Mouse (Mus musculus) heart, embryonic 15.5 days (tissue): Measurements from ENCODE around the gene Hnrnpul1. TPM values are rescaled to one million over a fixed set of nuclear protein-coding genes. Genes with fewer than 3 reads are reported as not detected.

Experiments used
- ATAC-seq: fragments of 200-750 bp; cut with Nextera tagmentation; replicated peaks from 2 replicates; pipeline ENCODE4 v1.8.0; 2017; ENCODE audit warnings: low read depth, moderate TSS enrichment; ENCODE audit not compliant: insufficient number of reproducible peaks, insufficient read depth, low FRiP score
- H3K27ac ChIP-seq: fragments of 300-500 bp; sonication (generic); 2 replicates; pipeline ENCODE4 v1.5.1; 2015; ENCODE audit warnings: mild to moderate bottlenecking, inconsistent platforms
- H3K27me3 ChIP-seq: fragments of 300-500 bp; sonication (generic); 2 replicates; pipeline ENCODE4 v1.6.1; 2015; ENCODE audit warnings: inconsistent platforms
- H3K36me3 ChIP-seq: fragments of 300-500 bp; sonication (generic); 2 replicates; pipeline ENCODE4 v1.6.1; 2015; ENCODE audit warnings: mild to moderate bottlenecking, inconsistent platforms
- H3K4me1 ChIP-seq: fragments of 300-500 bp; sonication (generic); replicated peaks from 2 replicates; pipeline ENCODE4 v1.6.1; 2015; ENCODE audit warnings: inconsistent platforms
- H3K4me2 ChIP-seq: fragments of 300-500 bp; sonication (generic); 2 replicates; pipeline ENCODE4 v1.6.1; 2015; ENCODE audit warnings: inconsistent platforms, mild to moderate bottlenecking, moderate library complexity
- H3K4me3 ChIP-seq: fragments of 300-500 bp; sonication (generic); 2 replicates; pipeline ENCODE4 v1.5.1; 2015; ENCODE audit warnings: mild to moderate bottlenecking, inconsistent platforms
- H3K9ac ChIP-seq: fragments of 300-500 bp; sonication (generic); 2 replicates; pipeline ENCODE4 v1.6.1; 2015; ENCODE audit warnings: mild to moderate bottlenecking, inconsistent platforms
- H3K9me3 ChIP-seq: fragments of 300-500 bp; sonication (generic); replicated peaks from 2 replicates; pipeline ENCODE4 v1.6.1; 2016; ENCODE audit warnings: inconsistent platforms
- WGBS: fragments of 180-500 bp; shearing (Covaris S2); methylation state at CpG from one replicate; pipeline ENCODE4 v1.1.7; 2015; ENCODE audit warnings: mixed read lengths; 5-methylcytosine and 5-hydroxymethylcytosine counted together
- polyA plus RNA-seq: library from polyadenylated mRNA; unstranded; fragments of >200 nt; fragmentation: Nextera tagmentation; extraction: Ambion mirVana; gene quantifications from 2 replicates; pipeline ENCODE4 v1.2.1, GENCODE M21; 2015

The Hnrnpul1 gene
- polyA plus RNA-seq, 1 experiment from 2014 or later = 35.4 TPM

DNA sequence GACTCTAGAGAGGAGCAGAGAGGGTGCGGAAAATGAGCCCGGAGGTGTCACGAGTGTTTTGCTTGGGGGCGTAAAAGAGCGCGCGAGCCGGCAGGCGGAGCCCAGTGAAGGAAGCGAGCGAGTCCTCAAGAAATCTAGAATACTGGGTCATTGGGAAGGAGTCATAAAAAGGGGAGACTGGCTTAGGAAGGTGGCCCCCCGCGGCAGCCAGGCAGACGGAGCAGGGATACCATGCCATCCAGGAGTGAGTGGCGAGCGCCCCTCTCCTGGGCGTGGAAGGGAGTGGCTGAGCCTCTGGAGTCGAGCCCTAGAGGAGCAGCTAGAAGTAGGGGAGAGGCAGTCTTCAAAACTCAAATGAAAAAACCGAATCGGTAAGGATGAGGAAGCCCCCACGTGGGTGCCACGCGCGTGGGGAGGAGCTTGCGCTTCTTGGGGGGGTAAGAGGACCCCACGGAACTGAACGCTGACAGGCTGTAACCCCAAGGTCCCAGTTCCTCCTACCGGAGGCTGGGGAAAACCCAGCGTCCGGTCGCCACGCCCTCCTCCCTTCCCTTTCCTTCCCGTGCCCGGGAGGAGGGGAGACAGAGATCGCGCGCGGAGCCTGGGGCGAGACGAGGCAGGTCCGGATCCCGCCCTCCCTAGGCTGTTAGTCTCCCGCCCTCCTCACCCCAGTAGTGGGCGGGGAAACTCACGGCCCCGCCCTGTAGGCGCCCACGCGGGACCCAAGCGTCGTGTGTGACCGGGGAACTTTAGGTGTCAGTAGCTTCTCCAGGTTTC is 65.6 kb downstream of the Hnrnpul1 start:
- Histone ChIP-seq H3K27me3 (peaks cover 11% of the 10 kb centered on the region; the same call in 1 of the 2 replicates), H3K27ac (peak overlapping the region; percentile 89), H3K9me3 (no peaks in the 10 kb centered on the region), H3K36me3 (no peaks in the 10 kb centered on the region; the same call in 1 of the 2 replicates), H3K4me2 (peak overlapping the region; percentile 88), H3K9ac (peak overlapping the region; percentile 81), H3K4me3 (peak overlapping the region; percentile 77), H3K4me1 (peaks cover 34% of the 10 kb centered on the region)
- 1% methylated on average over 48 of the region's 52 CpGs for WGBS
- peak; percentile 68 for ATAC-seq

DNA sequence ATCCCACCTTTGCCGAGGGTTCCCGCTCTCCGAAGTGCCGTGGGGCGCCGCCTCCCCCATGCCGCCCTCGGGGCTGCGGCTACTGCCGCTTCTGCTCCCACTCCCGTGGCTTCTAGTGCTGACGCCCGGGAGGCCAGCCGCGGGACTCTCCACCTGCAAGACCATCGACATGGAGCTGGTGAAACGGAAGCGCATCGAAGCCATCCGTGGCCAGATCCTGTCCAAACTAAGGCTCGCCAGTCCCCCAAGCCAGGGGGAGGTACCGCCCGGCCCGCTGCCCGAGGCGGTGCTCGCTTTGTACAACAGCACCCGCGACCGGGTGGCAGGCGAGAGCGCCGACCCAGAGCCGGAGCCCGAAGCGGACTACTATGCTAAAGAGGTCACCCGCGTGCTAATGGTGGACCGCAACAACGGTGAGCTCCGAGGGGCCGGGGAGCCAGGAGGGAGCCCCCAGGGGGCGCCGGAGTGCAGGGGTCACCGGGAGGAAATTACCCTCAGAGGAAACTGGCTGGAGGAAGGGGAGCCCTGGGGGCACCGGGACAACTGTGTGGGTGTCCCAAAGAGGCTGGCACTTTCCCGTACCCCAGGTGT is 66.7 kb downstream of the Hnrnpul1 start:
- Histone ChIP-seq H3K9ac (peak overlapping the region; percentile 81), H3K27ac (peak overlapping the region; percentile 89), H3K27me3 (peaks cover 11% of the 10 kb centered on the region; the same call in 1 of the 2 replicates), H3K9me3 (no peaks in the 10 kb centered on the region), H3K4me3 (peak overlapping the region; percentile 77), H3K4me1 (peaks cover 38% of the 10 kb centered on the region), H3K4me2 (peak overlapping the region; percentile 88), H3K36me3 (no peaks in the 10 kb centered on the region)
- ATAC-seq = no peak
- under 1% methylated on average over 47 of the region's 47 CpGs for WGBS

DNA sequence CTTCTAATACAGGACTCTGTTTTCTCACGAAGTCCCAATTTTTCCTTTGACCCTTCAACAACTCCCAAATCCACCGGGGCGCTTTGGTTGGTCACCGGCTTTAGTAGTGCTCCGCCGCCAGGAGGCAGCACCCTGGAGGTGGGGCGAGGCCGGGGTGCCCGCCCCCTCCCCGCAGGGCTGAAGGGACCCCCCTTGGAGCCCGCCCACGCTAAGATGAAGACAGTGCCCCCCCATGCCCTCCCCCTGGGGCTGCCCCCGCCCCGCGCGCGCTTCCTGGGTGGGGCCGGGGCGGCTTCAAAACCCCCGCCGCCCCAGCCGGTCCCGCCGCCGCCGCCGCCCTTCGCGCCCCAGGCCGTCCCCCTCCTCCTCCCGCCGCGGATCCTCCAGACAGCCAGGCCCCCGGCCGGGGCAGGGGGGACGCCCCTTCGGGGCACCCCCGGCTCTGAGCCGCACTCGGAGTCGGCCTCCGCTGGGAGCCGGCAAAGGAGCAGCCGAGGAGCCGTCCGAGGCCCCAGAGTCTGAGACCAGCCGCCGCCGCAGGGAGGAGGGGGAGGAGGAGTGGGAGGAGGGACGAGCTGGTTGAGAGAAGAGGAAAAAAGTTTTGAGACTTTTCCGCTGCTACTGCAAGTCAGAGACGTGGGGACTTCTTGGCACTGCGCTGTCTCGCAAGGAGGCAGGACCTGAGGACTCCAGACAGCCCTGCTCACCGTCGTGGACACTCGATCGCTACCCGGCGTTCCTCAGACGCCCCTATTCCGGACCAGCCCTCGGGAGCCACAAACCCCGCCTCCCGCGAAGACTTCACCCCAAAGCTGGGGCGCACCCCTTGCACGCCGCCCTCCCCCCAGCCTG is 67.7 kb downstream of the Hnrnpul1 start, which contains the start of gene Tgfb1:
TSS of gene Tgfb1 (plus strand) at position 323 of the 852 bp plus-strand sequence.
- WGBS = under 1% methylated on average over 47 of the region's 69 CpGs
- Histone ChIP-seq H3K4me2 (peak within 1 kb of the TSS; percentile 88), H3K9me3 (no peaks in the 10 kb centered on the region), H3K27ac (peak within 1 kb of the TSS; percentile 89), H3K4me1 (peaks cover 38% of the 10 kb centered on the region), H3K36me3 (no peaks in the 10 kb centered on the region), H3K9ac (peak within 1 kb of the TSS; percentile 81), H3K4me3 (peak within 1 kb of the TSS; percentile 77), H3K27me3 (peaks cover 11% of the 10 kb centered on the region; the same call in 1 of the 2 replicates)
- peak; percentile 56 for ATAC-seq

DNA sequence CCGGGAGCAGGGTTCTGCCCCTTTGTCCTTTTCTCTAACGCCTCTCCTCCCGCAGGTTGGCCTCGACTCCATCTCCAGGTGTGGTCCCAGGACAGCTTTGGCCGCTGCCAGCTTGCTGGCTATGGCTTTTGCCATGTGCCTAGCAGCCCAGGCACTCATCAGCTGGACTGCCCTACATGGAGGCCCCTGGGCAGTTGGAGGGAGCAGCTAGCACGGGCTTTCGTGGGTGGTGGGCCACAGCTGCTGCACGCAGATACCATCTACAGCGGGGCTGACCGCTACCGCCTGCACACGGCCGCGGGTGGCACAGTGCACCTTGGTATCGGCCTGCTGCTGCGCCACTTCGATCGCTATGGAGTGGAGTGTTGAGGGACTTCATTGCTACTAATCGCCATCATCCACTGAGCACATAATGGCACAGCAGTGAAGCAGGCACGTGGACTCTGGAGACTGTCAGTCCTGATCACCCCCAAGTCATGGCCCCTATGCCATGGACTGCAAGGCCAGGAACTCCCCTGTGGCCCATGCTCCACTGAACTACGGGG is 68.6 kb downstream of the Hnrnpul1 start:
- Histone ChIP-seq H3K4me3 (peak overlapping the region; percentile 77), H3K27me3 (peaks cover 11% of the 10 kb centered on the region; the same call in 1 of the 2 replicates), H3K4me1 (peaks cover 47% of the 10 kb centered on the region), H3K27ac (peak overlapping the region; percentile 89; the same call in 1 of the 2 replicates), H3K9me3 (no peaks in the 10 kb centered on the region), H3K4me2 (peak overlapping the region; percentile 88), H3K9ac (0 out of 2 replicates have a peak overlapping the region, but pooled peaks have one; percentile 81), H3K36me3 (no peaks in the 10 kb centered on the region)
- WGBS = 74% methylated on average over 21 of the region's 21 CpGs
- ATAC-seq = no peak

DNA sequence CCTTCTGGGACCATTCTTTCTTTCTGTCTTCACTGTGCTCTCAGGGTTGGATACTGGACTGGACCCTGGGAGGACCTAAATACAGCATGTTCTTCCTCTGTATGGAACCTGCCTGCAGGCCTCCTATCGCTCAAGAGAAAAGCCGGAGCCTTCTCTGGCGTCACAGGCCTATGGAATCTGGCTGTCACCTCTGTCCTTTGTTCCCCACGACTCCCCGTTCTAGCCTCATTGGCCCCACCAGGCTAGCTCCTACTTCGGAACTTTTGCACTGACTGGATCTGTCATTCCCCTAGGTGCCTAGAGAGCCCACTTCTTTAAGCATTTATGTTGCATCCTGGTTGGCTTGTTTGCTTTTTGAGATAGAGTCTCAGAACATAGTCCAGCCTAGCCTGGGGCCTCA is 69.9 kb downstream of the Hnrnpul1 start:
- WGBS = 81% methylated on average over 6 of the region's 6 CpGs
- peaks cover 51% of the 10 kb centered on the region for H3K4me1 ChIP-seq
- ATAC-seq = no peak

GRCm38 (mm10) chr7:25683474-25684180 is 70.9 kb downstream of the Hnrnpul1 start:
- H3K27ac ChIP-seq = peak overlapping the region; percentile 33; the same call in 1 of the 2 replicates
- H3K4me3 ChIP-seq = no peak overlapping the region
- WGBS = 44% methylated on average over 7 of the region's 7 CpGs
- H3K36me3 ChIP-seq = no peaks in the 10 kb centered on the region
- no peaks in the 10 kb centered on the region for H3K27me3 ChIP-seq
- H3K9ac ChIP-seq = no peak overlapping the region
- no peak overlapping the region for H3K4me2 ChIP-seq
- no peaks in the 10 kb centered on the region for H3K9me3 ChIP-seq
- no peak for ATAC-seq
- peaks cover 44% of the 10 kb centered on the region for H3K4me1 ChIP-seq

More for the DNA sequence above, 69.9 kb downstream of the Hnrnpul1 start:
- no peaks in the 10 kb centered on the region for H3K9me3 ChIP-seq
- H3K27ac ChIP-seq = no peak overlapping the region
- peaks cover 4% of the 10 kb centered on the region; the same call in 1 of the 2 replicates for H3K27me3 ChIP-seq
- H3K4me2 ChIP-seq = no peak overlapping the region
- no peak overlapping the region for H3K4me3 ChIP-seq
- no peaks in the 10 kb centered on the region for H3K36me3 ChIP-seq
- no peak overlapping the region for H3K9ac ChIP-seq

GRCm38 (mm10) chr7:25681341-25682231 is 73.0 kb downstream of the Hnrnpul1 start:
- Histone ChIP-seq H3K9me3 (no peaks in the 10 kb centered on the region), H3K27me3 (no peaks in the 10 kb centered on the region), H3K4me3 (peak overlapping the region; percentile 90), H3K36me3 (no peaks in the 10 kb centered on the region), H3K4me1 (peaks cover 33% of the 10 kb centered on the region), H3K9ac (no peak overlapping the region), H3K4me2 (peak overlapping the region; percentile 66), H3K27ac (peak overlapping the region; percentile 96)
- no peak for ATAC-seq
- WGBS = 48% methylated on average over 15 of the region's 15 CpGs

DNA sequence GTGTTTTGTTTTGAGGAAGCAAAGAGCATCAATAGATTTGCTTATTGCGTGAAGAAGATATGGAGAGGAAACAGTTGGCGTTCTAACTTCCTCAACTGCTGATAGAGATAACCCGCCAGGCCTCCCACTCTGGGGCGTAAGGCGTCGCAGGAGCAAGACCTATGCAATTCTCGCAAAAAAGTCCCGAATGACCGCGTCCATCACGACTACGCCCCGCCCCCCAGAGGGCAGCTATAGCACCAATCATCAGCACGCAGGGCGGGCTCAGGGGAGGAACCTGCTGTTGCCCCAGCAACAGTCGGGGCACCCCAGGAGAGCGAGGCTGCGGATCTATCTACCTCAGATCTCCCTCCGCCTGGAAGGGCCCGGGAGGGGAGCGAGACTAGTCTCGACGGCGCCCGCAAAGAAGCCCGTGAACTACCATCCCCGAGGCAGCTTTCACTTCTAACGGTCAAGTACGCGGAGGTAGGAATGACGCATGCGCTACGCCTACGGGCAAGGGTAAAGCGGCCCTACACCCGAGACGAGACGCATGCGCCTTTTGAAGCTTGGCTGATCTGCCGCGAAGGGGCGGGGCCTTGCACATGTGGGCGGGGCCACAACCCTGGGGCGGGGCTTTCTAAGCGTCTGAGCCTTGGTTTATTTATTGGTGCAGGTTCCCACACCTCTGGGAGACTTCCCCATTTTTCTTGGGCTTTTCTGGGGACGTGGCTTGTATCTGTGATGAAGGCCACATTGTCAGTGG is 73.9 kb downstream of the Hnrnpul1 start, which contains the start of gene B9d2:
TSS of gene B9d2 (plus strand) at position 267 of the 745 bp plus-strand sequence.
- Histone ChIP-seq H3K4me2 (peak within 1 kb of the TSS; percentile 66), H3K9ac (peak within 1 kb of the TSS; percentile 74), H3K27me3 (peaks cover under 1% of the 10 kb centered on the region), H3K36me3 (no peaks in the 10 kb centered on the region), H3K9me3 (no peaks in the 10 kb centered on the region), H3K4me3 (peak within 1 kb of the TSS; percentile 90), H3K27ac (peak within 1 kb of the TSS; percentile 96), H3K4me1 (peaks cover 31% of the 10 kb centered on the region)
- WGBS = under 1% methylated on average over 46 of the region's 46 CpGs
- peak; percentile 96 for ATAC-seq

GRCm38 (mm10) chr7:25679971-25680370 is 74.6 kb downstream of the Hnrnpul1 start:
- H3K27ac ChIP-seq = peak overlapping the region; percentile 96
- H3K27me3 ChIP-seq = peaks cover 8% of the 10 kb centered on the region
- H3K4me3 ChIP-seq = peak overlapping the region; percentile 90
- ATAC-seq = no peak
- H3K9ac ChIP-seq = peak overlapping the region; percentile 74
- H3K4me1 ChIP-seq = peaks cover 36% of the 10 kb centered on the region
- H3K4me2 ChIP-seq = peak overlapping the region; percentile 66
- WGBS = 4% methylated on average over 6 of the region's 6 CpGs
- H3K9me3 ChIP-seq = no peaks in the 10 kb centered on the region
- H3K36me3 ChIP-seq = no peaks in the 10 kb centered on the region
